ENCODE assay signal across 8 mouse cellular contexts in the genomic region with DNA sequence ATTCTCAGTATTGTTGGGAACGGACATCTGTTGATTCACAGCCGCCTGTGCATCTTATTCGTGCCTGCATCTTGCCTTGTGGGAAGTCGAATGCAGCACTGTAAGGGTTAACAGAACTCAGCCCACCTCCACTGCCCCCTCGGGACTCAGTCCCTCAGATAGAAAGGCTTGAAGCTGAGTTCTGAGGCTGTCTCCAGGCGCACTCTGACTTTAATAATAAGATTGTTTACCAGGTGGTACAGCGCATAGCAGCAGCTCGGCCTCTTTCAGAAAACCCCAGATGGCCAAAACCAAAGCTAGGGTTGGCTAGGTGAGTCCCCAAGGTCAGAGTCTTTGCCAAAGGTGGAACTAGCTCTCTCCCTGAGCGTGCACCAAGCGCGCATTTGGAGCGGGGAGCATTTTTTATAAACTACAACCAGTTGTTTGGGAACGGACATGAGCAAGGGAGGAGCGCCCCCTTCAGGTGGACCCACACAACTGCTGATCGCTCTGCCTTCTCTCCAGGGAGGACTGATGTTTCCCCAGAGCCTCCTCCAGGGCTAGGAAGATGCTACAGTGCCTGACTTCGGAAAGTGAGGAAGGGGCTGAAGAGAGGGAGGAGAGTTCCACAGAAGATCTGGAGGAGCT. TPM values are rescaled to one million over a fixed set of nuclear protein-coding genes. Genes with fewer than 3 reads are reported as not detected.
DNase-seq lines count a peak whose midpoint lies in the region; ATAC-seq and TF ChIP-seq lines count a peak whose summit lies in the region.

Gene Ttll6, plus strand, starts transcription at position 548 of the 627 bp plus-strand sequence.

- 22% methylated on average over 16 of the region's 16 CpGs for WGBS in kidney, adult 2 months
- 15% methylated on average over 16 of the region's 16 CpGs for WGBS in limb, embryonic 15.5 days
- WGBS in midbrain, postnatal 0 days: 20% methylated on average over 16 of the region's 16 CpGs

- no peak within 1 kb of the TSS for H3K9ac ChIP-seq in limb, embryonic 15.5 days
- H3K9ac ChIP-seq in midbrain, postnatal 0 days (replicated peaks; ENCODE audit: low read length, poor library complexity, severe bottlenecking): no peak within 1 kb of the TSS

- TF ChIP-seq CTCF in kidney, adult 2 months (conservative IDR thresholded peaks at IDR 0.05; ENCODE audit: insufficient read depth, insufficient read length, low read depth, low read length): peak; percentile 72
- peak; percentile 74 for TF ChIP-seq CTCF in midbrain, postnatal 0 days (IDR thresholded peaks at IDR 0.05)

- peak; percentile 60 to 64 for DNase-seq in left cerebral cortex, adult 18-20 months (ENCODE audit: low spot score in 2 of 2)
- DNase-seq in left cerebral cortex, adult 11 months (ENCODE audit: low spot score): no peak
- DNase-seq in cerebellum, adult 9-10 months: peak; percentile 9
- DNase-seq in gastrocnemius, postnatal 10 days: peak; percentile 61
- peak; percentile 53 for DNase-seq in kidney, adult 2 months
- peak; percentile 67 for DNase-seq in midbrain, postnatal 0 days (ENCODE audit: low spot score)
- peak; percentile 87 for DNase-seq in testis, postnatal 10 days (ENCODE audit: low spot score)

- no peaks in the 10 kb centered on the region for H3K4me1 ChIP-seq in kidney, adult 2 months (ENCODE audit: control insufficient read depth, insufficient read depth, low read length)
- peaks cover 6% of the 10 kb centered on the region for H3K4me1 ChIP-seq in limb, embryonic 15.5 days
- H3K4me1 ChIP-seq in midbrain, postnatal 0 days (ENCODE audit: insufficient read depth, low read length): no peaks in the 10 kb centered on the region

- no peak for TF ChIP-seq POLR2A in kidney, adult 2 months (IDR thresholded peaks at IDR 0.05; ENCODE audit: low read depth, low read length)

- H3K4me3 ChIP-seq in kidney, adult 2 months (ENCODE audit: insufficient read depth, low read depth, low read length): no peak within 1 kb of the TSS
- no peak within 1 kb of the TSS for H3K4me3 ChIP-seq in limb, embryonic 15.5 days
- H3K4me3 ChIP-seq in midbrain, postnatal 0 days (ENCODE audit: low read depth, low read length): no peak within 1 kb of the TSS

- H3K27me3 ChIP-seq in kidney, adult 2 months (replicated peaks; ENCODE audit: control insufficient read depth, insufficient read depth, low read length): no peaks in the 10 kb centered on the region
- peaks cover 10% of the 10 kb centered on the region for H3K27me3 ChIP-seq in limb, embryonic 15.5 days
- no peaks in the 10 kb centered on the region for H3K27me3 ChIP-seq in midbrain, postnatal 0 days (ENCODE audit: insufficient read depth, low read length)

- no peaks in the 10 kb centered on the region for H3K9me3 ChIP-seq in limb, embryonic 15.5 days
- no peaks in the 10 kb centered on the region for H3K9me3 ChIP-seq in midbrain, postnatal 0 days (ENCODE audit: low read length)

- H3K36me3 ChIP-seq in kidney, adult 2 months (ENCODE audit: control insufficient read depth, insufficient read depth, low read length): no peaks in the 10 kb centered on the region
- H3K36me3 ChIP-seq in limb, embryonic 15.5 days: no peaks in the 10 kb centered on the region
- no peaks in the 10 kb centered on the region for H3K36me3 ChIP-seq in midbrain, postnatal 0 days (ENCODE audit: insufficient read depth, low read length)

- no peak for ATAC-seq in limb, embryonic 15.5 days (ENCODE audit: insufficient number of reproducible peaks, low FRiP score, low TSS enrichment, low read depth)
- ATAC-seq in midbrain, postnatal 0 days (ENCODE audit: low FRiP score): no peak

- H3K4me2 ChIP-seq in limb, embryonic 15.5 days: peak within 1 kb of the TSS; percentile 27
- 0 out of 2 replicates have a peak within 1 kb of the TSS, but pooled peaks have one; percentile 29 for H3K4me2 ChIP-seq in midbrain, postnatal 0 days (ENCODE audit: low read depth, low read length, poor library complexity, severe bottlenecking)

- no peak within 1 kb of the TSS for H3K27ac ChIP-seq in kidney, adult 2 months (ENCODE audit: insufficient read depth, low read depth, low read length)
- H3K27ac ChIP-seq in limb, embryonic 15.5 days: no peak within 1 kb of the TSS
- H3K27ac ChIP-seq in midbrain, postnatal 0 days (ENCODE audit: low read depth, low read length): no peak within 1 kb of the TSS

RNA-seq across cellular contexts. Expression of gene Ttll6, which starts in this region (rescaled TPM):
- total RNA-seq in left cerebral cortex, adult 18-20 months (2021): under 1 TPM in 1 of 2 experiments, not detected in 1; 0.12 TPM
- total RNA-seq in gastrocnemius, postnatal 10 days (2021): not detected
- 0.05 TPM in 2 replicates for polyA plus RNA-seq in kidney, adult 2 months (2012; rRNA removed)
- polyA plus RNA-seq in limb, embryonic 15.5 days (2015; fragmentation: Nextera tagmentation; extraction: Ambion mirVana): not detected in 2 replicates
- 0.16 and 0.38 TPM in 2 replicates for total RNA-seq in midbrain, postnatal 0 days (2014; rRNA removed)
- polyA plus RNA-seq in midbrain, postnatal 0 days (2015; fragmentation: Nextera tagmentation; extraction: Ambion mirVana): 0.16 and 0.39 TPM in 2 replicates

Comparison
In these comparisons a context has a peak if more than half of its experiments do, and no peak if none do; other contexts are left out.
1. Peak in DNase-seq in left cerebral cortex, adult 18-20 months; RNA of the gene not detected or under 1 TPM.
2. Peak in DNase-seq in gastrocnemius, postnatal 10 days; RNA of the gene not detected or under 1 TPM.
3. Peak in DNase-seq in kidney, adult 2 months; RNA of the gene not detected or under 1 TPM.
4. Peak in DNase-seq and H3K4me2 ChIP-seq in midbrain, postnatal 0 days; RNA of the gene not detected or under 1 TPM.